Mouse (Mus musculus): ENCODE data around the gene Fbxo5.
A peak's percentile ranks its signal among the peaks of the same experiment; 100 is the strongest.

The Fbxo5 gene

DNA sequence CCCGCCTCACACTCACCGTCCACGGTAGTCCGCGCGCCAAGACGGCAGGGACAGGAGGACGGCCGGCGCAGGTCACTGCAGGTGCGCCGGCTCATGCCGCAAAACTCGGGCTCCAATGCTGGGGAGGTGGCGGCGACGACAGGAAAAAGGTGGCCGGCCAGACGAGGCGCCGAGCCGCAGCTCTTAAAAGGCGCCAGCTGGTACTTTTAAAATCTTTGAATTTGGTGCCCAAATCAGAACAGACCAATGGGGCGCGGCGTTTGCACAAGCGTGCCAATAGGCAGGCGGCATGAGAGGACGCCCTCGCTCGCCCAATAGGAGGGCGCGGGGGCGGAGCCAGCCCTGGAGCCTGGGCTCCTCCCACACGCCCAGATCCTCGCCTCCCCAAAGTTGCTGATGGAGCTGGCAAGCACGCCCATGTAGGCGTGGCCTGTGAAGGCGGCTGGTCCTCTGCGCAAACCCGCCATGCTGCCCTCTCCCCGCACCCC, at the start of gene Fbxo5:
Gene Fbxo5, minus strand, starts transcription at position 358 of the 488 bp plus-strand sequence.
- DNase-seq (ENCODE audit: low spot score) = no peak

DNA sequence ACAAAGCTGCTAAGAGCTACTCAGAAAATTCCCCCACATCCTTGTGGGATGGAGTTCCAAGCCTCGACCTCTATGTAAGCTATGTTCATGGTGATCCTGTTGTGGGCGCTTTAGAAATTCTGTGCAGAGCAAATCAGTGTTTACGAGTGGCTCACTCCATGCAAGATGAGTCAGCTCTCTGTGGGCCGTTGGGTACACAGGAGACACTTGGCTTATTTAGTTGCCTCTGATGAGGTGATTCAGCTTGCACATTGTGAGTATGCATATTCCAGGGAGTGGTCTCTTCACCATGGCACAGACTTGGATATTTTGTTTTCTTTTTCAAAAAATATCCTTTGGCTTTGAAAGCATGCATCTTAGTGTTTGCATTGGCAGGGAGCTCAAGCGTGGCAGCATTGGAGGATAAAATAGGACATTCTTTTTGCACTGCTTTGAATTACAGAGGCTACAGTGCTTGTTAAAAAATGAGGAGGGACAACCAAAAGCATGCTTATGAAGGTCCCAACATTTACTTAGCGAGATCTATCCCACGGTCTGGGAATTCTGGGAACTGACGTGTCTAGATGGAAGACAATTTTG, 48.0 kb upstream of the Fbxo5 start:
- DNase-seq (ENCODE audit: low spot score) = no peak

DNA sequence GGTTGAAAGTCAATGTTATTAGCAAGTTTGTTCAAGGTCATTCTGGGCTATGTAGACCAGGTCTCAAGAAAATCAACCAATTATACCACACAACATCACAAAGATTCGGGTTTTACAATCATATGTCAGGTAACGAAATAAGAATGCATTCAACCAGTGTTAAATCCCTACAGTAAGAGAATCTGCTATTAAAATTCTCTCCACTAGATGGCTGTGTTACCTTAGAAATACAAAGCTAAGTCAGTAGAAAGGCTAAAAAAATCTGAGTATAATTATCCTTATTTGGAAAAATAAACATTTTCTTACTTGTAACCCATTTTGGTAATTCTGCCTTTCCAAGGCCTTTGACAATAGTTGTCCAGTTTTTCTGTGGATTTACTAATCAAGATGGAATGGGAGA, 41.5 kb upstream of the Fbxo5 start:
- DNase-seq (ENCODE audit: low spot score) = no peak

DNA sequence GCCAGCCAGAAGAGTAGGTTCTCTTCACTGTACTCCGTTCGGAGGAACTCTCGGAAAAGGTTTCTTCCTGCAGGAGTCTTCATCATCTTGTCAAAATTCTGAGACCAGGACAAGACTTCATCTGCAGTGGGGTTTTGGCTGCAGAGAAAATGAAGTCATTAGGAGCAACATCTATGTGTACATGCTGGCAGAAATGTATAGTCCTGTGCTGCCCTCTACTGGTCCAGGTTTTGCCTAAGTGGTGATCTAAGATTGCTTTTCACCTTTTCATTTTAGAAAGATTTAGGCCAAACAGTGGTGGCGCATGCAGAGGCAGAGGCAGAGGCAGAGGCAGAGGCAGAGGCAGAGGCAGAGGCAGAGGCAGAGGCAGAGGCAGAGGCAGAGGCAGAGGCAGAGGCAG, 36.0 kb upstream of the Fbxo5 start:
- no peak for DNase-seq (ENCODE audit: low spot score)

DNA sequence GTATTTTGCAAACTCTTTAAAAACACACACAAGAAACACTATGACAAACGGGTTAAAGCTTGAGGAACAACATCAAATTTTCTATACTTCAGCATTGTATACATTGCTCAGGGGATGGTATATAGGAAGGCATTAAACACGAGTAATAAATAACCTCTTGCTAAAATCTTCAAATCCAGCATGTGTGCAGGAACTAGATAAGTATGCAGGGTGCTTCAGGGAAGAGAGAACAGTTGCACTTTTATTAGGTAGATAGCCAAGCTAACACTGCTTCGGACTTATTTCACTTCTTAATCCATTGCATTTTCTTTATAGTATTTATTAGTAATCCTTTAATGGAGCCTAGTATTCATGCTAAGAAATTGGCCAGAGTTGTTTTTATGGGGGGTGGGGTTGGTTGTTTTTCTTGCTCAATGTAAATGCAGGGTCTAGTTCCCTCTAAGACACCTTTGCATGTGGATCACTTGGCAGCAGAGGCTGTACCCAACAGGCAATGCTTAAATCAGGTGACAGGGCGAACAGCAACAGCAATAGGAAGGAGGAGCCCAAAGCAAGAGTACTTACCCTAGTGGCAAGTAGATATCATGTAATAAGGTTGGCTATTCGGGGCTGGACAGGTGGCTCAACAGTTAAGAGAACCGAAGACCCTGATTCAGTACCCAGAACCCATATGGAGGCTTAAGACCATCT, 21.1 kb upstream of the Fbxo5 start:
- DNase-seq (ENCODE audit: low spot score) = no peak

DNA sequence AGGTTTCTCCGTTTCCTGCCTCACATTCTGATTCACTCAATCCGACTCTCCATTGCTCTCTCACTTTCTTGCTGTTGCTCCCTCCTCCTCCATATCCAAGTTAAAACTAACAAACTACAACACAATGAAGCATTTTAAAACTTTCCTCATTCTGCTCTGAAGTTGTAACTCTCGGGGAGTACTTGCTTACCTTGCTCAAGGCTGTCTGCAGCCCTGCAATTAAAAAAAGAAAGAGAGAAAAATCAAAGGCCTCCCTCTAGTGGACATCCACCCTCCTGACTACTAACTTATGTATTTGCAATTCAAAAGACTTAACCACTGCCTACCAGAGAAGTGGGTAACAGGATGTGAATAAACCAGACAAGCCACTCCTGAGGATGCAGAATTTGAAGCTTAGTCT, 19.4 kb upstream of the Fbxo5 start:
- DNase-seq (ENCODE audit: low spot score) = no peak

DNA sequence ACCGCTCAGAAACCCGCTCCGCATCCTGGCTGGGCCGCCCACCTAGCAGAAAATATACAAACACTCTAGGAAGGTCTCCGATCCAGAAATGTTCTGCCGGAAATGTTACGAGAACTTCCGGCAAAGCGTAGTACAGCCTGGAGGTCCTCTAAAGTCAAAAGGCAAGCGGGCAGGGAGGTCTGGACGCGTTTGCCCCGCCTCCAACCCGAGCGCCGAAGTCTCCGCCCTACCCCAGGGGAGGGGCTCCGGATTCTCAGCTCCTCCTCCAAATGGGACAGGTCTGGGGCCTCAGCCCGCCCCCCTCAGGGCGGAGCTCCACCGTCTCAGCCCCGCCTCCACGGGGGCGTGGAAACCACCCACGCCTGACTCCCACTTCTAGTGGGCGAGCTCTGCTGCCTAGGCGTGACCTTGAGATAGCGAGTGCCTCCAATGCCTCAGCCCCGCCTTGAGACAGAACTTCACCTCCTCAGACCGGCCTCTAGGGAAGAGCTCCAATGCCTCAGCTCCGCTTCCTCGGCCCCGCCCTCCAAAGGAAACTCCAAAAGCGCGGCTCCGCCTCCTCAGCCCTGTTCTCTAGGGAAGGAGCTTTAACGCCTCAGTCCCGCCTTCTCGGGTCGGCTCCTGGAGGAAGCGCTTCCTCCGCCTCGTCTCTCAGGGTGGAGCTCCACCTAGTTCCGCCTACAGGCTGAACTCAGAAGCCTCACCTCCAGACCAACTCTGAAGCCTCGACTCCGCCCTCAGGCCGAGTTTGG, 18.5 kb upstream of the Fbxo5 start, which contains the start of gene Mtrf1l:
Gene Mtrf1l, minus strand, starts transcription at position 171 of the 752 bp plus-strand sequence.
- peak; percentile 88 for DNase-seq (ENCODE audit: low spot score)

DNA sequence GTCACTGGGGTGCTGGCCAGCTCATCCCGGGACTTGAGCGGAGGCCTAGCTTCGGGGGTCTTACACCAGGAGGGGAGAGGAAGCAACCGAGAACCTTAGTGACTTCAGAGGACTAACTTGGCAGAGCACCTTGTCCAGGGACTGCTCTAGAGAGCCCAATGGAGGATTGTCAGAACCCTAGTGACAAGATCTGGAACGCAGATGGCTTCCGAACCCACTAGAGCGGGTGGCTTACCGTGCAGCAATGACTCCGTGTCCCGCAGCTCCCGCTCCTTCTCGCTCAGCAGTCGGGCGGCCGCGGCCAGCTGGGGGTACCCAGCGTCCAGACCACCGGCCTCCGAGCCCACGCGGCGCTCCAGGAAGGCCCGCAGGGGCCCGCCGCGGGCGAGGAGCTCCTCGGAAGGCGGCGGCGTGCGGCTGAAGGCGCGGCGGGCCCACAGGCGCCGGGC, 17.9 kb upstream of the Fbxo5 start:
- peak; percentile 6 for DNase-seq (ENCODE audit: low spot score)

DNA sequence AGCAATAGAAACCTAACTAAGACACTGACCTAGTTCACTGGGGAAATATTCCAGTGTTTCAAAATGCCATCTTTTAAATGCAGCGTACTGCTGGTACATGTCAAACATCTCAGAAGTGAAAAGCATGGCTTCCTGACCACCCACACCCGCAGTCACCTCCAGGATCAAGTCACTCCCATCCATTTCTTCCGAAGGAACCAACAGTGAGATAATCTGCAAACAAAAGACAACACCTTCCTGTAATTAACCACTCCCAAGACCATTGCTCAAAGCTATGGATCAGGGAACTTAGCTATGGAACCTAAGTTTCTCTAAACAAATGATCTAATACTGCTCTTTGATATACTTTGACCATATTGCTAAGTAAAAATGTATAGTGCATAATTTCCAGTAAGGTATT, 13.4 kb upstream of the Fbxo5 start:
- no peak for DNase-seq (ENCODE audit: low spot score)

DNA sequence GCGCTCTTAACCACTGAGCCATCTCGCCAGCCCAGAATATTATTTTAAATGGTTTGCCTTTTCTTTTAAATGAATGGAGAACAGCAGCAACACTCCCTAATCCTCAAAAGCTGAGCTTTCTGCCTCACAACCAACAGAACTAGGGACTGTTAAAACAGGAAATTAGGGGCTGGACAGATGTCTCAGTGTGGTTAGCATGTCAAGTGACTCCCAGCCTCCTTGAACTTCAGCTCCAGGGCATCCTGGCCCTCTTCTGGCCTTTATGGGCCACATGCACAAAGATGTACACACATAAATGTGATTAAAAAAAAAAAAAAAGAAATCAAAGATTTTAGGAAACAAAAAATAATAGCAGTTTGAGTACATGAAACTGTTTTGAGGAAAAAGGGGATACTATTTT, 10.6 kb upstream of the Fbxo5 start:
- DNase-seq (ENCODE audit: low spot score) = no peak

DNA sequence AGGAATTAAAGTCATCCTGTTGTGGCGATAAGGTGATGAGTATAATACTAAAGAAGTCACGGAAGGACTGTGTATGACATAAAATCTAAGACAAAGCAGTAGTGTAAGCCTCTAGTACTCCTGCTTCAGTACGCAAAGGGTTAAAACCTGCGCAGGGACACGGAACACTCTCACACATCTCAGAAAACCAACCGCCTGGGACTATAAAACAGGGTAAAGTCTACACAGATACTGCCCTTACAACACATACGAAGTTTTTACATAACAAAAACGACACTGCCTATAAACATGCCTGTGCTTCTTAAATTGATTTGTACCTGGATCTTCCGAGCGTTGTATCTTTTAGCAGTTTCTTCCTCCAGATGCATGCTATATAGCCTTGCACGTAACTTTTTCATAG, 8.3 kb upstream of the Fbxo5 start:
- DNase-seq (ENCODE audit: low spot score) = no peak

DNA sequence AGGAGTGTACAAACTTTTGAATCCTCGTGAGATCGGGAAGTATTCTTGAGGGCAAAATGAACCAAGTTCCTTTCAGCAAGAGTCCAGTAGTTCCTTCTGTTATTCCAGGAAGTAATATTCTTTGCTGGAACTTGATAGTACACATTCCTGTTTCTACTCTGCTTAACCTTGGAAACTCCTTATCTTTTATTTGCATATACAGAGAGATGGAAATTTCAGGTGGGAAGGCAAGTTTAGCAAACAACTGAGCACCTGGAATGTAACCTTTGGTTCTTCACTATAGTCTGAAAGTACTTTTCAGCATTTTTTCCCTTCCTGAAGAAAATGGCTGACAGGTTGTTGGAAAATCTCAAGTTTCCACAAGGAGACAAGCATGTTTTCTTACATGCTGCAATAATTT, 2.3 kb upstream of the Fbxo5 start:
- no peak for DNase-seq (ENCODE audit: low spot score)

DNA sequence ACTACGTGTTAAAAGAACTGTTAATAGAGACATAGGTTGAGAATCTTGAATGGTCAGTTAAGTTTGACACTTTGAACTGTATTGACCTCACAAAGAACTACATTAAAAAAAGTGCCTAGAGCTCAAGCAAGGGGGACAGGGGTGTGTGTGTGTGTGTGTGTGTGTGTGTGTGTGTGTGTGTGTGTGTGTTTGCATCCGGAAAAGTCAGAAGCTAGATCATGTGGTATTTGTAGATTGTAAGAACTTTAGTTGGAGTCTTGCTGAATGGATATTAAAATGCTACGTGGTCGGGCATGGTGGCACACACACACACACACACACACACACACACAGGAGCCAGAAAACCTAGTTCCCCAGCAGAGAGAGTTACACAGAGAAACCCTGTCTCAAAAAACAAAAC, 1.6 kb upstream of the Fbxo5 start:
- DNase-seq (ENCODE audit: low spot score) = no peak

DNA sequence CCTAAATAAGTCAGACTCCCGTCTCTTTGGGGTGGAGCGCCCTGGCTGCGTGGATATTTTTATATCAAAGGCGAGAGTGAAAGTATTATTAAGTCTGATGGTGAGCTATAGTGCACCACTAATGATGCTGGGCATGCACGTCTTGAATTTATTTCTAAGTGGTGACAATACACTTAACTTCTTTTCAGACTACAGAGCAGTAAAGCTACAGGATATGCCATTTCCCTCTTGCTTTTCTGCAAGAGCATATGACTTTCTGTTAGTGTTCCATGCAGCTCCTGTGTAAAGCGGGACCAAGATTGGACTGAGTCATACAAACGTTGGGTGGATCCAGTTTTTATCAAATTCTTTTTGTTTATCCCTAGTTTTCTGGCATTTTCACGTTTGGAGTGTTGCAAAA, 1.0 kb upstream of the Fbxo5 start:
- DNase-seq (ENCODE audit: low spot score) = no peak

DNA sequence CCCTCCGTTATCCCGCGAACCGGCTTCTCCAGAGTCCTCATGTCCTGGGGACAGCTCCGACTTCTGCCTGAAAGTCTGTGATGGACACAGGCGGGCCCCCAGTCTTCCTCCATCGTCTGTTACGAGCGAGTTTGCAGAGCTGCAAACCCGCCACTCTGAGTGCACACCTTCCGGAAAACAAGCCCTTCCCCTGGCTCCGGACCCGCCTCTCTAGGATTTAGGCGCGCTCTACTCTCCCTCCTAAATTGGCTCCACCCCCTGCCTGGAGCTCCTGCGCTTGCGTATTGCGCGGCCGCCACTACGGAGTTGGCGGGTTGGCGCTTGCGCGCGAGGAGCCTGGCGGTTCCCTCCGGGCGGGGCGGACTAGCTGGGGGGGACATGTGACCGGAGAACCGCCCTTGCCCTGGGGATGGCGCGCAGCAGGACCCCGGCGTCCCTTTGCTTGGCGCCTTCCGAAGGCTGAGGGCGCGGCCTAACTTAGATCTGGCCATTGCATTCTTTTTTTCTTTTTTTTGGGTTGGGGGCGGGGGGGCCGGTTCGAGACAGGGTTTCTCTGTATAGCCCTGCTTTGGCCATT, 419 bp upstream of the Fbxo5 start:
- peak; percentile 92 for DNase-seq (ENCODE audit: low spot score)

DNA sequence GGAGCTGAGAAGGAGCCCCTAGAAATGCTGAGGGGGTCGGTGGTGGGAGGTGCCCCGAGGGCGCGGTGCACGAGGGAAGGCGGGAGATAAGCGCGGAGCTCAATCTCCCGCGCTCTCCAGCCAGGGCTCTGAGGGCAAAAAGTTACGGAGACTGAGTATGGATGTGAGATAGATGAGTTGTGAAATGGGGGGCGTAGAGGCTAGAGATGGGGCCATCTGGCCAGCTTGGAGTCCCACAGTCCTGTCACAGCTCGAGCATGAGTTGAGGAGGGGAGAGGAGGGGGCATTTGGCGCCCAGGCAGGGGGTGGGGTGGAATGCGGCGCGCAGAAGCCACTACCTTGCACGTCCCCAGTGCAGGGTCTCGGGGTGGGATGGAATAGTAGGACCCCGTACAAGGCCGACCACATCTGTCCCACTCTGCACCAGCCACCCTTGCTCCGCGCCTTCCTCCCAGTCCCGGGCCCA, 676 bp downstream of the Fbxo5 start:
- DNase-seq (ENCODE audit: low spot score) = no peak

DNA sequence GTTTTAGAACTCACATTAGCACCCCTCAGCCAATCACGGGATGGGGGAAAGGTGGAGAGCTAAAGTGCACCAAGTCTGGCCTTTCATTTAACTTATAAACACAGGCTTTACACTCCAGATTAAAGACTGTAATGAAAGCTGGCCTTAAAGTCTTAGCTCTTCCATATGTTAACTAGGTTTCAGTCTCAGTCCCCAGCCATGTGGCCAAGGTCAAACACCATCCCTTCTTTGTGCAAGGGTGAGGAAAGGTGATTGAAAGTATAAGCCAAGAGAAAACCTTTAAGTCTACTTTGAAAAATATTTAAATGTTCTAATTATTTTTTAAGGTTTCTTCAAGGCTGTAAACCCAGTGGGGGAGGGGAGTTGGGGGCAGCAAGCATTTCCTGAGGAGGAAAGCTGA, 1.7 kb downstream of the Fbxo5 start:
- DNase-seq (ENCODE audit: low spot score) = no peak

DNA sequence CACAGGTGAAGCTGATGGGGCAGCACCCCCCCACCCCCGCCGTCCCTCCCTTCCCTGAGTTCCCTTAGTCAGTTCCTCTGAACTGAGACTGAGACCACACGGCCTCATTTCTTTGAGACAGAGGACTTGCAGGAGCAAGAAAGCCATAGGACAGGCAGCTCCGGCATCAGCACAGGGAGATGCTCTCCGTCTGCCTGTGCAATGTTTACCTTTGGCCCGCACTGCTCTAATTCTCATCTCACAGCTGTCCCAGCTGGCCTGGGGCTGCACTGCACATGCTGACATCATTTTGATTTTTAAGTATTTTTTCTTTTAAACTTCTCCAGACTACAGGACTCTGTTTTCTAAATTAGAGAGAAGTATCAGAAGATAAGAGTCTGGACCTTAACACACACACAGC, 2.5 kb downstream of the Fbxo5 start:
- no peak for DNase-seq (ENCODE audit: low spot score)

DNA sequence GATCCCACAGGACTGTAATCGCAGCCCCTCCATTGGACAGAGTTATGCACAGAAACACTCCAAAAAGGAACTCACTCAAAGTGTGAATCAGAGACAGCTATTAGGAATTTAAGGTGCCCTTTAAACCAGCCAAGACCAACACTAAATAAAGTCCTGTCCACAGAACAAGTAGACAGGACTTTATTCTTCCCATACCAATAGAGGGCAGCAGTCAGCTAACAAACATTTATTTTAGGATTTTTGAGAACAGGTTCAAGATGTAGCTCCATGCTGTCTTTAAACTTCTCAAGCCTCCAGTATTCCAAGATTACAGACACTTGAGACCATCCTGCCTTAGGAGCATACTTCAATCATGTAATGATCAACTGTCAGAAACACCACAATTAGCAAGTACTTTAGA, 4.9 kb downstream of the Fbxo5 start:
- no peak for DNase-seq (ENCODE audit: low spot score)

DNA sequence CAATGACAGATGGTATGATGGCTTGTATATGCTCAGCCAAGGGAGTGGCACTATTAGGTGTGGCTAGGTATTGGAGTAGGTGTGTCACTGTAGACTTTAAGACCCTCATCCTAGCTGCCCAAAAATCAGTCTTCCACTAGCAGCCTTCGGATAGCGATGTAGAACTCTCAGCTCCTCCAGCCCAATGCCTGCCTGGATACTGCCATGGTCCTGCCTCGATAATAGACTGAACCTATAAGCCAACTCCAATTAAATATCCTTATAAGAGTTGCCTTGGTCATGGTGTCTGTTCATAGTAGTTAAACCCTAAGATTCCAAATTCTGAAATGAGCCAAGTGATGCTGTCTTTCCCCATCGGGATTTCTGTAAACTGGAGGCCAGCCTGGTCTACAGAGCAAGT, 7.3 kb downstream of the Fbxo5 start:
- DNase-seq (ENCODE audit: low spot score) = no peak

DNA sequence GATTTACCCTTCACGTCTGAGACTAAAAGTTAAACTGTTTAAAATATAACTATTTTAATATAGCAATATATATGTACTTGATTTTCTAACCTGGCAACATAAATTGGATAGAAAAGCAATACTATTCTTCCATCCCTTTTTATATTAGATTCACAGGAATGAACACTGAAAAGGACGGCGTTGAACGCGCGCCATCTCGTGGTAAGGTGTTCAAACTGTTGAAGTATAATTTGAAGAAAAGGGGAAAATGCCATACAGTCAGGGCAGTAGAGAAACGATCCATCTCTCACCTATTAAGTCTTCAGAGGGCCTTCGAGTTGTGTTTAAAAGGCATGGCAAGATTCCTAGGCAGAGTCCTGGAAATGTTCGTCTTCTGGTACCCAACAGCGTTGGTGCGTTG, 14.7 kb downstream of the Fbxo5 start:
- no peak for DNase-seq (ENCODE audit: low spot score)

DNA sequence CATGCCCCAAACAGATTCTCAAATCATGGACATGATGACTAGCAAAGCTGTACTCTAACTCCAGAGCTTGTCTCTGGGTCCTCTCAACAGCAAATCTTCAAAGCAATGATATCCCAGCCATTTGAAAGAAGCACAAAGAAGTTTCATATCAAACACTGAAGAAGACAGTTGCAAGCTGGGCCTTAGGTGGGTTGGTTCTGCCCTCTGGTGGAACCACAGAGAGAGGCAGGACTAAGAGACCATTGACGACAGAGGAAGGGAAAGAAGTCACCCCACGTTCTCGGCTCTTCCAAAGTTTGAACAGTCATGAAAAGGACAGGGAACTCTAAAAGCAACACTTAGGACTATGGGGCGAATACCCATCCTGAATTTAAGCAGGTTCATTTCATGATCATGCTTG, 18.5 kb downstream of the Fbxo5 start:
- DNase-seq (ENCODE audit: low spot score) = no peak

Measured in ovary, postnatal 10 days (tissue).